Mouse (Mus musculus) liver, adult 2 months (tissue): ENCODE data around the gene Nop2.

Experiments
- CTCF ChIP-seq: fragments of 200-500 bp; IDR thresholded peaks from 2 replicates; pipeline ENCODE4 v1.5.1; 2011; ENCODE audit warnings: low read depth, low read length, control low read depth
- POLR2A ChIP-seq: fragments of 200-500 bp; IDR thresholded peaks from 2 replicates; pipeline ENCODE4 v1.6.1; 2011; ENCODE audit warnings: low read length, control low read depth; ENCODE audit not compliant: insufficient read depth; ENCODE audit errors: extremely low read depth

DNA sequence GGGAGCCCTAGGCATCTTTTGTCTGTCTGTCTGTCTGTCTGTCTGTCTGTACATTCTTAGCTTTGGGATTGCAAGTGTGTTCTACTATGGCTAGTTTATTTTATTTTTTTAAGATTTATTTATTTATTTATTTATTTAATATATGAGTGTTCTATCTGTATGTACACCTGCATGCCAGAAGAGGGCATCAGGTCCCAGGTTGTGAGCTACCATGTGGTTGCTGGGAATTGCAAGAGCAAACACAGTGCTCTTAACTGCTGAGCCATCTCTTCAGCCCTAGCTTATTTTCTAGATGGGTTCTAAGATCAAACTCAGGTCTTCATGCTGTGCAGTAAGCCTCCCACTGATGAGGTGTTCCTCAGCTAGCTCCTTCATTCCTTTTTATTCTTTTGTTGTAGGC, 22.8 kb downstream of the Nop2 start:
- TF ChIP-seq POLR2A (no peak), CTCF (peak; percentile 51; the same call in 1 of the 2 replicates)
